Mouse (Mus musculus) forebrain, embryonic 15.5 days (tissue): ENCODE results near the gene Btf3l4. TPM values are rescaled to one million over a fixed set of nuclear protein-coding genes. Genes with fewer than 3 reads are reported as not detected.

ENCODE experiments used
- ATAC-seq: fragments of 200-750 bp; cut with Nextera tagmentation; replicated peaks from 2 replicates; pipeline ENCODE4 v1.8.0; 2017; ENCODE audit warnings: mild to moderate bottlenecking, moderate TSS enrichment, moderate library complexity
- H3K27ac ChIP-seq: fragments of 300-500 bp; sonication (generic); replicated peaks from 2 replicates; pipeline ENCODE4 v1.5.1; 2015; ENCODE audit warnings: mild to moderate bottlenecking, inconsistent platforms
- H3K27me3 ChIP-seq: fragments of 300-500 bp; sonication (generic); 2 replicates; pipeline ENCODE4 v1.6.1; 2015; ENCODE audit warnings: inconsistent platforms
- H3K36me3 ChIP-seq: fragments of 300-500 bp; sonication (generic); 2 replicates; pipeline ENCODE4 v1.6.1; 2015; ENCODE audit warnings: mild to moderate bottlenecking, inconsistent platforms
- H3K4me1 ChIP-seq: fragments of 300-500 bp; sonication (generic); 2 replicates; pipeline ENCODE4 v1.6.1; 2015; ENCODE audit warnings: inconsistent platforms
- H3K4me2 ChIP-seq: fragments of 300-500 bp; sonication (generic); replicated peaks from 2 replicates; pipeline ENCODE4 v1.6.1; 2015; ENCODE audit warnings: mild to moderate bottlenecking, inconsistent platforms
- H3K4me3 ChIP-seq: fragments of 300-500 bp; sonication (generic); 2 replicates; pipeline ENCODE4 v1.5.1; 2015; ENCODE audit warnings: mild to moderate bottlenecking, inconsistent platforms
- H3K9ac ChIP-seq: fragments of 300-500 bp; sonication (generic); replicated peaks from 2 replicates; pipeline ENCODE4 v1.6.1; 2015; ENCODE audit warnings: mild to moderate bottlenecking, inconsistent platforms
- H3K9me3 ChIP-seq: fragments of 300-500 bp; sonication (generic); 2 replicates; pipeline ENCODE4 v1.6.1; 2016; ENCODE audit warnings: inconsistent platforms
- WGBS: fragments of 180-500 bp; shearing (Covaris S2); methylation state at CpG from one replicate; pipeline ENCODE4 v1.1.7; 2015; ENCODE audit warnings: mixed read lengths; 5-methylcytosine and 5-hydroxymethylcytosine counted together
- polyA plus RNA-seq: library from polyadenylated mRNA; unstranded; fragments of >200 nt; fragmentation: Nextera tagmentation; extraction: Ambion mirVana; gene quantifications from 2 replicates; pipeline ENCODE4 v1.2.1, GENCODE M21; 2015

Btf3l4 gene
- polyA plus RNA-seq, 1 experiment from 2014 or later: 233 TPM

DNA sequence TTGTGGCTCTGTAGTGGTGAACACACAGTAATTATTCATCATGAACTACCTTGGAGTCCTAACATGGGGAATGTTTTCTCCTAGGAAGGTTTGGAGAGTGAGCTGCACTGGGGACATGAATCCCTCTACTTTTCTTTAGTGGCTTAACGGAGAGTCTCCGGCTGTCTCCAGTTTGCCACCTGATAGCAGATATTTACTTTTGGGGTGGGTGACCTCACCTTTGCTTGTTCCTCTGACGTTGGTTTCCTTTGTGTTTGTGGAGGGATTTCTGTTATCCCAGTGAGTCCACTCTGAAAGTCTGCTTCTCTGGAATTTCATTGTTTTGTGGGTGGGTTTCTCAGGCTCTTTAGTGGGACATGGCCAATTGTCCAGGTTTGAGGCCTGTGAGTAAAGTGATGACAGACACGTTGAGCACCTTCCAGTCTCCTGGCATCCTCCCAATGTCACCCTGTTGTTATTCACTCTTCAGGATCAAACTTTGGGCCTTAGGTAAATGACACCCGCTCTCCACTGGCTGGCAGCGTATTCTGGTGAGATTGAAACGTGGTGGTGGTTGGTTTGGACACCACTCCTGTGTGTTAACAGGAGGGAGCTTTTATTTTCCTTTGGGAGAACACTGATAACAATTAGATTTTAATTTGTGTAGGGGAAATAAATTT lies 8.6 kb upstream of the Btf3l4 start:
- Histone ChIP-seq H3K4me1 (peaks cover 4% of the 10 kb centered on the region), H3K4me3 (no peak overlapping the region), H3K27ac (no peak overlapping the region), H3K4me2 (no peak overlapping the region), H3K9ac (no peak overlapping the region), H3K36me3 (no peaks in the 10 kb centered on the region), H3K27me3 (no peaks in the 10 kb centered on the region), H3K9me3 (no peaks in the 10 kb centered on the region)
- no peak for ATAC-seq
- 91% methylated on average over 7 of the region's 7 CpGs for WGBS

DNA sequence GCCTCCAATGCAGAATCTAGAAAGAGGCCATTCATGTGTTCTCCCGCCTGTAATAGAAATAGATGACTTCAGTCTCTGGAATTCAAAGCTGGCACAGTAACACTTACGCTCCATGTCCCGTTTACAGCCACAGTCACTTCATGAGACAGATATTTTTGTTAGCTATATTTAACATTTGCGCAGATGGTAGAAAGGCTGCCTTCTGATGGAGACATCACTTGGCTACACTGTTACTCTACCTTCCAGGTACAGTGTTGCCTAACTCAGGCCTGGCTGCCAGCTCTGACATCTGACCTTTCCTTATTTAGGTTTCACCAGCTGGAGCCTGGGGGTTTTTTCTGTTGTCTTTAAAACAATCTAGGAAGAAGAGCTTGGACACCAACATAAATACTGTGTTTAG lies 4.6 kb upstream of the Btf3l4 start:
- ATAC-seq: no peak
- Histone ChIP-seq H3K4me2 (no peak overlapping the region), H3K27ac (no peak overlapping the region), H3K36me3 (no peaks in the 10 kb centered on the region), H3K9me3 (no peaks in the 10 kb centered on the region), H3K9ac (no peak overlapping the region), H3K4me3 (no peak overlapping the region), H3K27me3 (no peaks in the 10 kb centered on the region), H3K4me1 (peaks cover 21% of the 10 kb centered on the region)
- WGBS: 86% methylated on average over 4 of the region's 4 CpGs

DNA sequence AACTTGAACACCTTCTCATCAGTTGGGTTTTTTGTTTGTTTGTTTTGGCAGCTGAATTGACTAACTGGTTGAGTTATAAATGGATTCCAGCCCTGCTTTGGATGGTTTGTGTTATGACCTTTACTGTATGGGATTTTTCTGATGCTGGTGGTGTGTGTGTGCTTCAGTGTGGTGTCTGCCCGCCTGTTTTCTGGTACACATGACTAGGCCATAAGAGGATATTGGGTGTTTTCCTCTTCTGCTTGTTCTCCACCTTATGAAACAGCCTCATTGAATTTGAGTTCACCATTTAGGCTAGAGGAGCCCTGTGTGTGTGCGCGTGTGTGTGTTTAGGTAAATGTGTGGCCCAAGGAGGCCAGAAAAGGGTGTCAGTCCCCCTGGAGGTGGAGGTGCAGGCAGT lies 2.1 kb upstream of the Btf3l4 start:
- peak overlapping the region; percentile 85 for H3K9ac ChIP-seq

DNA sequence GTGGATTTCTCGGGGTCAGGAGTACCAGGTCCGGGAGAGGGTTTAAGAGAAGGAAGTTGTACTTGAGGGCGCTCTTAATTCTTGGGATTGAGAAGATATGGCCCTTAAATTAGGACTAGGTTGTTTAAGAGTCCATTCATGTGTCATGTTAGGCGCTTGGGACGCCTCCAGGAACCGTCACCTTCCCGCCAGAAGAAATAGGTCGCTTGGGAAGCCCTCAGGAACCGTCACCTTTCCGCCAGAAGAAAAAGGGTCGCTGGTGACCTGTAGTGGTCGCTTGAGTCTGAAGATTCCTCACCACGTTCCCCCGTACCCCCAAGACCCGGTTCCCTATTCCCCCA lies 1.5 kb upstream of the Btf3l4 start:
- under 1% methylated on average over 15 of the region's 15 CpGs for WGBS
- ATAC-seq: no peak
- no peaks in the 10 kb centered on the region for H3K27me3 ChIP-seq

More for the DNA sequence above, 2.1 kb upstream of the Btf3l4 start:
- ATAC-seq: no peak
- Histone ChIP-seq H3K4me1 (peaks cover 40% of the 10 kb centered on the region), H3K27me3 (no peaks in the 10 kb centered on the region), H3K4me2 (peak overlapping the region; percentile 66), H3K27ac (no peak overlapping the region), H3K36me3 (no peaks in the 10 kb centered on the region), H3K9me3 (no peaks in the 10 kb centered on the region), H3K4me3 (peak overlapping the region; percentile 80)
- WGBS: 58% methylated on average over 3 of the region's 3 CpGs

DNA sequence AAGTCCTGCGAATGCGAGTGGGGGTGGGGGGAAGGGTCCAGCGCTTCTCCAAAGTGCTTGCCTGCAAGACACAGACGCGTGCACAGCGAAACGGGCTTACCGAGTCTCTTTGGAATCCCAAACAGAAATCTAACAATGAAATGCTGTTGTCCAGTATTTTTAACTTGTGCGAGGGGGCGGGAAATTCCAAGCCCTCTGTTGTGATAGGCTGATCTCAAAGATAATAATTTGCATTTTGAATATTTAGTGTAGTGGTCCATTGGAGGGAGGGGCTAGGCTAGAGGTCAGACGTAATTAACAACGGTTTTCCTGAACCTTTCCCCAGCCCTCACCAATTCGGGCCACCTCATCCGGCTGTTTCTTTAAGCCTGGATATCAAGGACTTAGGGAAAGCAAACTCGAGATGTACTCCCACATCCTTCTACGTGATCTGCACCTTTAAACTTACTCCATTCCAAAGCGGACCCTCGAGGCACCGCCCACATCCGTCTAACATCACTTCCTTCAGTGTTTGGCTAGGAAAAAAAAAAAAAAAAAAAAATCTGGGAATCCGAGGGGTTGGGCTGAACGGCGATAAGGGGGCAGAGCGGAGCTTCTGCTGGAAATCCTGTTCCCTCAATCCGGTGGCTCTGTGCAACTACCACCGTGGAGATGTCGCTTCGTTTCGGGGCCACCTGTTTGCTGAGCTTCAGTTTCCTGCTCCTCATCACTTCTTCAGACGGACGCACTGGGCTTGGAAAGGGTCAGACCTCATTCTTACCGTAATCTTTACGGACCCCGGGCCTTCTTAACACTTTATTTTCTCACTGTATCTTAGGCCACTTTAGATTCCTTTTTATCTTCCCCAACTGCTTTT lies 929 bp upstream of the Btf3l4 start, which contains the start of gene Txndc12:
Gene Txndc12 (plus strand): TSS at position 487 of the 856 bp plus-strand sequence.
- Histone ChIP-seq H3K27me3 (no peaks in the 10 kb centered on the region), H3K36me3 (peaks cover 6% of the 10 kb centered on the region; the same call in 1 of the 2 replicates), H3K27ac (peak within 1 kb of the TSS; percentile 100), H3K4me1 (peaks cover 40% of the 10 kb centered on the region), H3K4me2 (peak within 1 kb of the TSS; percentile 66), H3K9ac (peak within 1 kb of the TSS; percentile 88), H3K4me3 (peak within 1 kb of the TSS; percentile 80), H3K9me3 (no peaks in the 10 kb centered on the region)
- WGBS: under 1% methylated on average over 34 of the region's 34 CpGs
- peak; percentile 82 for ATAC-seq

More for the DNA sequence above, 1.5 kb upstream of the Btf3l4 start:
- H3K27ac ChIP-seq: peak overlapping the region; percentile 100
- H3K4me3 ChIP-seq: peak overlapping the region; percentile 80
- peak overlapping the region; percentile 85 for H3K9ac ChIP-seq
- no peaks in the 10 kb centered on the region for H3K9me3 ChIP-seq
- H3K4me1 ChIP-seq: peaks cover 40% of the 10 kb centered on the region
- H3K36me3 ChIP-seq: peaks cover 5% of the 10 kb centered on the region; the same call in 1 of the 2 replicates
- H3K4me2 ChIP-seq: peak overlapping the region; percentile 66

DNA sequence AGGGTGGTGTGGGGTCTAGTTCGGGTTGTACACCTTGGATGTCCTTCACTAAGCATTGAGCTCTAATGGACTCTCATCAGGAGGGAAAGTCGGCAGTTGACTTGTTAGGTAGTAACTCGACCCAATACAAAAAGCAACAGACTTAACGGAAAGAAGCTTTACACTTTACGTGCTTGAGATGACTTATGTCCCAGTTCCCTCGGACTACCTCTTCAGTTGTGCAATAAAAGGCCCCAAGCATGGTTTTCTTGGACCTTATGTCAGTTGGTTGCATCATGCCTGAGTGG lies 357 bp upstream of the Btf3l4 start:
- H3K36me3 ChIP-seq: peaks cover 10% of the 10 kb centered on the region; the same call in 1 of the 2 replicates
- peak overlapping the region; percentile 100 for H3K27ac ChIP-seq
- peak overlapping the region; percentile 66 for H3K4me2 ChIP-seq
- H3K4me3 ChIP-seq: peak overlapping the region; percentile 80
- H3K9me3 ChIP-seq: no peaks in the 10 kb centered on the region
- peaks cover 40% of the 10 kb centered on the region for H3K4me1 ChIP-seq
- H3K27me3 ChIP-seq: no peaks in the 10 kb centered on the region
- H3K9ac ChIP-seq: peak overlapping the region; percentile 85
- ATAC-seq: no peak
- 0% methylated on average over 6 of the region's 6 CpGs for WGBS

DNA sequence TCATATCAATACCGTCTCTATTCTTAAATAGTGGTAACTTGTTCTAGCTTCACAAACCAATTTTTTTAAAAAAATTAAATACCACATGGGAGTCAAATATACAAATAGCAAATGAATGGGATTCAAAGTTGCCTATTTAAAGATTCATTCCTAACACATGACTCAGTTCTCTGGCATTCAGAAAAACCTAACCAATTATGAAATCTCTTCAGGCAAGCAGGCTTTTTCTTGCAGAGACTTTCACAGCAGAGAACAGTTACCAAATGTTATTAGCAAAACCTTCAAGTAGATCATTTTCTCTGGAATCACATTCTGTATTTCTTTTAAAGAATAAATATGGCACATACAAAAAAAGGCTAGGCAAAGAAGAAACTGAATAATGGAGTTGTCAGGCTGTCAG lies 2.7 kb downstream of the Btf3l4 start:
- Histone ChIP-seq H3K9me3 (no peaks in the 10 kb centered on the region), H3K4me3 (no peak overlapping the region), H3K27ac (no peak overlapping the region), H3K36me3 (peaks cover 29% of the 10 kb centered on the region), H3K4me2 (peak overlapping the region; percentile 57), H3K27me3 (no peaks in the 10 kb centered on the region), H3K4me1 (peaks cover 30% of the 10 kb centered on the region), H3K9ac (0 out of 2 replicates have a peak overlapping the region, but pooled peaks have one; percentile 1)
- 83% methylated on average over 1 of the region's 1 CpGs for WGBS
- no peak for ATAC-seq

DNA sequence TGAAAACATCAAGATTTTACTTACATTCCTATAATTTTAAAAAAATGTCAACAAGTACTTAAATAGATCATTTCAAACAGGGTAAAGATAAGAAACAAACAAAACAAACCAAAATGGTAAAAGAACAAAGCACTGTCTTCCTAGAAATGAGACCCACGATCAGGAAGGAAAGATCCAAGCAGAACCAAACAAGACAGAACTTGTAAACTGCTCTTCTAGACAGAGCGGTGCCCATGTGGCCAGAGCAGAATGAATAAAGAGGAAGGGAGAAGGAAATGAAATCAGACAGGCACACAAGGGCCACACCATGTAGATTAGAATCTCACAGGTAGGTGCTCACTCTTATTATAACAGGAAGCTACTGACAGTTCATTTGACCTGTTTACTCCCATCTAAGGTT lies 6.8 kb downstream of the Btf3l4 start:
- H3K4me1 ChIP-seq: peaks cover 13% of the 10 kb centered on the region
- 90% methylated on average over 2 of the region's 2 CpGs for WGBS
- no peak overlapping the region for H3K9ac ChIP-seq
- no peak overlapping the region for H3K4me2 ChIP-seq
- ATAC-seq: no peak
- no peaks in the 10 kb centered on the region for H3K9me3 ChIP-seq
- H3K36me3 ChIP-seq: peaks cover 61% of the 10 kb centered on the region
- no peaks in the 10 kb centered on the region for H3K27me3 ChIP-seq
- no peak overlapping the region for H3K27ac ChIP-seq
- H3K4me3 ChIP-seq: no peak overlapping the region

DNA sequence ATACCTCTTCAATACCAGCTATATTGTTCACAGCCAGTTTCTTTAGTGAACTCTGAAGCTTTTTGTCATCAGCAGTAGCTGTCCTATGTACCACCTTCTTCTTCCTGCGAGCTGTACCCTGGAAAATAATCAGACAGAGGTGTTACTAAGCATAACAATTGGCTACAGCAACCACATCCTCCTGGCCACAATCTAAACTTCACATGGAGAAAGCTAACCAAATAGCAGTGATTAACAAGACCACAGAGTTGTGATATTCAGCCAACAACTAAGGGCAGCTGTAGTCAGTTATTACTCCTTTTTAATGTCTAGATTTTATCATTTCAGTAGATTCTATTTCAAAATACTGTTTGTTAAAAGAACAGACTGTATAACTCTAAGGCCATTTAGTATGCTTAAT lies 7.3 kb downstream of the Btf3l4 start:
- ATAC-seq: no peak
- Histone ChIP-seq H3K9me3 (no peaks in the 10 kb centered on the region), H3K4me3 (no peak overlapping the region), H3K4me1 (peaks cover 8% of the 10 kb centered on the region), H3K27ac (no peak overlapping the region), H3K9ac (no peak overlapping the region), H3K36me3 (peaks cover 65% of the 10 kb centered on the region), H3K27me3 (no peaks in the 10 kb centered on the region), H3K4me2 (no peak overlapping the region)
- 83% methylated on average over 1 of the region's 1 CpGs for WGBS

DNA sequence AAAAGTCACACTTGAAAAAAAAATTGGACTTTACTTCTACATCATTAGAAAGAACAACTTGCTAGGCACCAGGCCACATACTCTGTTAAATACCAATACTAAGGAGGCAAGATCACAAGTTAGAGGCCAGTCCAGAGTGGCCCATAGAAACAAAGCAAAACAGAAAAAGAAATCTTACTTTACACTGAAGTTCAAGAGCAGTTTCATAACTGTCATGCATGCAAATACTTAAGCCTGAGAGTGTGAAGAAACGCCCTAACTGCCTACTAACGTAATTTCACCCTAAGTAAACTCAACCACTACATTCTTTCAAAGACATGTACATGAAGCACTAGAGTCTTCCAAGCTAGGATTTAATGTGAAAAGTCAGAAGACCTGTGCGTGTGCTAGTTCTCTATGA lies 7.7 kb downstream of the Btf3l4 start:
- H3K27ac ChIP-seq: no peak overlapping the region
- peaks cover 69% of the 10 kb centered on the region for H3K36me3 ChIP-seq
- H3K4me1 ChIP-seq: peaks cover 4% of the 10 kb centered on the region; the same call in 1 of the 2 replicates
- H3K4me3 ChIP-seq: no peak overlapping the region
- no peaks in the 10 kb centered on the region for H3K9me3 ChIP-seq
- WGBS: 94% methylated on average over 3 of the region's 3 CpGs
- no peak for ATAC-seq
- H3K4me2 ChIP-seq: no peak overlapping the region
- no peak overlapping the region for H3K9ac ChIP-seq
- H3K27me3 ChIP-seq: no peaks in the 10 kb centered on the region

DNA sequence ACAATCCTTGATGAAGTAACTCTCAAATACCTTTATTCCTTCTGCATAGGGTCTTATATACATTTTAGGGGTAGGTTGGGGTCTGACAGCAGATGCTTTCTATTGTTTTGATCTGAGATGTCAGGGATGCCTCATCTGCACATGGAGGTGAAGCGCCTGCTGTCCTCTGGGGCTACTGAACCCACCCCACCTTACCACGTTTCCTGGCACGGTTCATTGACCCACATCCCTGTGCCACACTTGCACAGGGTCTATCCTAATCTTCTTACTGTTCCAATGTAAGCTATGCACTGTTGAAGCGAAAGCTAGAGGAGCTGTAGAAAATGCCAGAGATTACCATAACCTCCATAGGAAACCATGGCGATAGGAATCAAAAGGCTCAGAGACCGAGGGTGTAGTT lies 21.9 kb downstream of the Btf3l4 start:
- WGBS: 66% methylated on average over 6 of the region's 6 CpGs
- Histone ChIP-seq H3K4me2 (no peak overlapping the region), H3K9ac (no peak overlapping the region), H3K9me3 (no peaks in the 10 kb centered on the region), H3K27ac (no peak overlapping the region), H3K27me3 (no peaks in the 10 kb centered on the region), H3K4me3 (no peak overlapping the region), H3K4me1 (no peaks in the 10 kb centered on the region), H3K36me3 (peaks cover 12% of the 10 kb centered on the region)
- ATAC-seq: no peak

DNA sequence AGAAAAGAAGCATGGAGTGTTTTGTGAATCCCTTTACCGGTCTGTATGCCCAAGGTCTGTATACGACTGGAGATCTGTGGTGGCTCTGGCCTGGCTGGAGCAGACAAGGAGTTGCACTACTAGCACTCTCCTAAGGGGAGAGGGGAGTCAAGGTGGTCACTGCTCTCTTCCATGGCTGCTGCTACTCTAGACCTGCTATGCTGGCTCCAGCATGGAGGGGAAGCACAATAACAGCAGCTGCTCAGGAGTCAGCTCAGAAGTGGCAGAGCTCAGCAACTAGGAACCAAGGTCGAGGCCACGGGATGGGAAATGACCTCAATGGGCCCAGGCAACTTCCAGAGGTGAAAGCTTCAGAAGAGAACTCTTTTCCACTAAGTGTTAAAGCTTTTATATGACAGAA lies 22.3 kb downstream of the Btf3l4 start:
- WGBS: 69% methylated on average over 4 of the region's 4 CpGs
- H3K36me3 ChIP-seq: peaks cover 12% of the 10 kb centered on the region
- no peak overlapping the region for H3K4me3 ChIP-seq

More for the DNA sequence above, 22.3 kb downstream of the Btf3l4 start:
- no peak overlapping the region for H3K9ac ChIP-seq
- no peak for ATAC-seq
- no peaks in the 10 kb centered on the region for H3K4me1 ChIP-seq
- H3K27ac ChIP-seq: no peak overlapping the region
- no peak overlapping the region for H3K4me2 ChIP-seq
- no peaks in the 10 kb centered on the region for H3K27me3 ChIP-seq
- H3K9me3 ChIP-seq: no peaks in the 10 kb centered on the region
